Mouse (Mus musculus) megakaryocyte, adult 5-6 weeks (primary cell): ENCODE measurements around the gene Ninj2. TPM values are rescaled to one million over a fixed set of nuclear protein-coding genes. Genes with fewer than 3 reads are reported as not detected.
"Not testable (repeated sequence)": the region's sequence is repeated elsewhere in the genome, so short reads cannot be mapped to it uniquely, and the experiment has no call there.

ENCODE experiments used
- ATAC-seq: 2 replicates; pipeline ENCODE4 v1.8.0; 2016; ENCODE audit warnings: mild to moderate bottlenecking, inconsistent platforms; ENCODE audit not compliant: poor library complexity, severe bottlenecking
- total RNA-seq, 2 experiments: library from RNA; stranded (forward) in 1 of 2; stranded (reverse) in 1 of 2; fragments of 153-499, 151-499 nt in 1 of 2; fragments of 221-1000, 200-1000 nt in 1 of 2; gene quantifications; 2 replicates each; pipeline versions ENCODE4 v1.2.3 to v1.2.4; 2015 to 2017

The Ninj2 gene
- total RNA-seq (2015) (not detected in 2 replicates), total RNA-seq (2017) (not detected in 2 replicates)

DNA sequence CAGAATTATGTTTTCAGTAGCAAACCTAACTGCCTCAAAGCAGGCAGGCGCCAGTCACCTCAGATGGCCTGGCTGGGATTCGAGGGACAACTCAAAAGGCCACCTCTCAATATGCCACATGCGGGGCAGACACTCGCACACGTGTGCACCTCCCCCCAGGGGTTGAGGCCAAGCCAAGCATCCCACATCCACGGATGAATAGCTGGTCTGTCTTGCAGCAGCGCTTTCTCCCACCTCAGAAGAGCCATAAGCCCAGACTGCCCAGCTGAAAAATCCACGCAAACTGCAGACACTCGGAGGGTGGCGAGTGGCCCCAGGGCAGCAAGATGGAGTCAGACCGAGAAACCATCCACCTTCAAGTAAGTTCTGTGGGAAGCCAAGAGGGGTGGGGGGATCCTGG, at the start of gene Ninj2:
Ninj2 (plus strand) TSS at position 251 of the 400 bp plus-strand sequence.
- ATAC-seq = no peak

DNA sequence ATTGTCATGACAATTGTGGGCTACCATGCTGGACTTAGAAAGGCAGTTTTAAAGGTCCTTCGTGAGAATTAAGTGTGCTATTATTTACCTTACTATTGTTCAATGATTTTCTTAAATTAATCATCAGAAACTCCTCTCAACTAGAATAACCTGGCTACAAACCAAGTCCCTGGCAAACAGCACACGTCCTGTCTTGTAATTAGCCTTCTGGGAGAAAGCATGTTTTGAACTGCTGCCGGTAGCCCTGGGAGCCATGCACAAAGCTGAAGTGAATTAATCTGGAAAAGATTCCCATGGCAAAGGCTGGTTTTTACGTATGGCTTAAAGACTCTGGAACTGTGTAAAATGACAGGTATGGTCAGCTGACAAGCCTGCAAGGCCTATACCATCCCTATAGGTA, 47.7 kb upstream of the Ninj2 start:
- no peak for ATAC-seq

DNA sequence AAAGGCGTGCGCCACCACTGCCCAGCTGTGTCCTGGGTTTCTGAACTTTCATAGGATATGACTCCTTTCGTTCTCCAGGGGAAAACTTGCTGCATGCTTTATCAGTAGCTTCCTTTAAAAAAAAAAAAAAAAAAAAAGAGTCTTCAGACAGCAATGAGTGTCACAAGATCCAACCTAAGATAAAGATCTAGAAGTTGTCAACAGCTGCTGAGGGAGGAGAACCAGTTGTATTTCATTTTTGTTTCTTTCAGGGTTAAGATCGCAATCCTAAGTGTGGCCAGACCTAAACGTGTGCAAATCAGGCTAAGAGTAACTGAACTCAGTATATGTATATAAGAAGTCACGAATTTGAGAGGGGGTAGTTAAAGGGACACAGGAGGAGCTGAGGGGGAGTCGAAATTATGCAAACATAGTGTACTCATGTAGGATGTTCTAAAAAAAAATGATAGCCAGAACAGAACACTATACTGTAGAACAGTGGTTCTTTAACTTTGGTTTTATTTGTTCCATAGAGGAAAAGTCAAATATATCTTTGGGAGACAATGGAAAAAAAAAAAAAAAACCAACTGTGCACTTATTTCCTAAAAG, 45.4 kb upstream of the Ninj2 start:
- no peak for ATAC-seq

DNA sequence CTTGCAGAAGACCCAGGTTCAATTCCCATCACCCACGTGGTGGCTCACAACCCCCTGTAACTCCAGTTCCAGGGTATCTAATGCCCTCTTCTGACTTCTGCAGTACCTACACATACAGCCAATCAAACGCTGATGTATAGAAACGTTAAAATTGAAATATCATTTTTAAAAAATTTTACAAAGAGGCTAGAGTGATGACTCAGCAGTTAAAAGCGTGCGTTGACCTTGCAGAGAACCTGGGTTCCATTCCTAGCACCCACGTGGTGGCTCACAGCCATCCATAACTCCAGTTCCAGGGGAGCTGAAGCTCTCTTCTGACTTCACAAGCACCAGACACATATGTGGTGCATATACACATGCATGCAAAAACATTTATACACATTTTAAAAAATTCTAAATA, 38.7 kb upstream of the Ninj2 start:
- no peak for ATAC-seq

DNA sequence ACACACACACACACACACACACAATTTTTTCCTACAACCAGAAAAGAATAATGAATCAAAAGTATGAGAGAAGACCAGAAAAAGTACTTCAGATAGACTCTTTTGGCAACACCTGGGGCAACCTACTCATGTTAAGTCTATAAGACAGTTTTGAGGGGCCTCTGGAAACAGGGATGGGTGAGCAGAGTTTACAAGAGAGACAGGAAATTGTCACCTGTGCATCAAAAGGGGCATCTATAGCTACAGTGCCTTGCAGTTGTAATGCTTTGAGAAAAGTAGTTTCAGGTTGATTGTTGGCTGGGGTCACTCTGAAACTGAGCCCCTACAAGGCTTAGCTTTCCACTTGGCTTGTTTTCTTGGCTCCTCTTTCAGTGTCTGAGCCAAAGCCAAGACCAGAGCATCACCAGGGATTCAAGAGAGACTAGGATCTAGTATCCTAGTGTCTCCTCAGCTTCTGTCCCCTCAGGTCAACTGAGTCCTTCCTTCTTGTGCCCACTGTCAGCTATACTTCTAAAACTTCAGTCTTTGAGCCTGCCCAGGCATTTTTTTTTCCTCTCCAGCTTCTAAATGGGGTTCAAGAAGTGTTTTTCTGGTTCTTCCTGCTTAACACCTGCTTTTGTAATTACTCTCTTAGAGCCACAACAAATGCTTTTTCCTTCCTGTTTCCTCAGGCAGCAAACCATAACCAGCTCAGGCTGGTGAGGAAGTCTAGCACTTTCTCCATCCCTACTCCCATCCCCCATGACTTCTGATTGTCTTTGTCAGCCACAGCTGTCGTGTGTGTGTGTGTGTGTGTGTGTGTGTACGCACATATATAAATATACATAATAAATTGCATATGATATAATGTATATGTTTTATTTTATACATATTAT, 37.2 kb upstream of the Ninj2 start:
- ATAC-seq = peak; percentile 95

- no peak for ATAC-seq
These were observed 30.2 kb upstream of the Ninj2 start for GRCm38 (mm10) chr6:120062934-120063333.

- ATAC-seq = no peak
These were observed 28.5 kb upstream of the Ninj2 start for GRCm38 (mm10) chr6:120064627-120065026.

DNA sequence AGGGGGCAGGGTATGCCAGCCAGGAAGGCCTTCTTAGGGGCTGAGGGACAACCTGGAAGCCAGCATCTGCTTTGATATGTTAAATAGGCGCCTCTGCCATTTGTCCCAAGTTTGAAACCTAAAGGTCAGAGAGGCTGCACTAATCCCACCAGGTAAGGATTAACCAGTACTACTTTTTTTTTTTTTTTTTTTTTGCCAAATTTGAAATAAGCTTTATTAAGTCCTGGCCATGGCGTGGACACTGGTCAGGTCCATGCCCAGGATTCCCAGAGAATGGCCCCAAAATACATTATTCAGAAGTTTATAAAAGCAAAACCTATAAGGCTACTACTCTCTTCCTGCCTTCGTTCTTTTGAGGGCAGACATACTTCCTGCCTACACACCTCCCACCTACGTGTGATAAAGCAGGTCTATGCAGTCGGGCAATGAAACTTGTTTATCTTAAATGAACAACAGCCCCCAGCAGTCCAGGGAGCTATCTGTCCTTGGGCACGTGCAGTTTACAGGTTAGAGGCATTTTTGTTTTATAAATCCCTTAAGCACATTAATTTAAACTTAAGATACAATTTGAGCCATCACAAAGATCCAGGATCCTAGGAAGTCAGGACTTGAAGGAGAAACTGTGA, 27.5 kb upstream of the Ninj2 start:
- ATAC-seq = no peak

DNA sequence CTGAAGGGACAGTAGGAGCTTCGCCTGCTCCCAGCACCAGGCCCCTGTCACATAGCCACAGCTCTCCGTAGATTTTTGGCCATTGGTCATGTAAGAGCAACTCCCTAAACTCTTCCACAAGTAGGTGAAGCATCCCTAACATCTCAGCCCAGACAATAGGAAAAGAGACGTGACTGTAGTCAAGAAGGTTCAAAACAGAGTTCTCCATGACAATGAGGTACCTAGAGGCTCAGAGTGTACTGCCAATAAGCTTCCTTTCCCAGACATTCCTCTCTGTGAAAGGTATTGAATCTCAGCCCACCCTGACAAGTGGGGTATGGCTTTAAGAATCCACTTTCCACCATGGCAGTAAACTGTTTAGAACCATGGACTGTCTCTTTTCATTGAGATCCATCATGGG, 23.6 kb upstream of the Ninj2 start:
- ATAC-seq = no peak

DNA sequence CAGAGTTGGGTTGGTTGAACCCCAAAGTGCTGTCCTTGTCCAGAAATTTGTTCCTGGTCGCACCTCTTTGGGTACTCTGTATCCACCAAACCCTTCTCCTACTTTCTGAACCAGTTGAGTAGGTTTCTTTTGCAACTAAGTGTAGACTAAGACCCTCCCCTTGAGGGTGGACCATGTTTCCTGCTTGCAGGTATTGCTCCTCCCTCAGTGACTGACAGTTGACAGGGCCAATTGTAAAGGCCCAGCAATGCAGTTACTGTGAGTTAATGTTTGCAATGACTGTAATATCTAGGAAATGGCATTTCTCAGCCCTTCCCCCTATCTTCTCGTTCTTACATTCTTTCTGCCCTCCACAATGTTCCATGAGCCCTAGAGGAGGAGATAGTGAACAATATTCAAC, 20.5 kb upstream of the Ninj2 start:
- no peak for ATAC-seq

GRCm38 (mm10) chr6:120076619-120077450, 16.3 kb upstream of the Ninj2 start:
- ATAC-seq = 0 out of 2 replicates have a peak, but pooled peaks have one; percentile 15

DNA sequence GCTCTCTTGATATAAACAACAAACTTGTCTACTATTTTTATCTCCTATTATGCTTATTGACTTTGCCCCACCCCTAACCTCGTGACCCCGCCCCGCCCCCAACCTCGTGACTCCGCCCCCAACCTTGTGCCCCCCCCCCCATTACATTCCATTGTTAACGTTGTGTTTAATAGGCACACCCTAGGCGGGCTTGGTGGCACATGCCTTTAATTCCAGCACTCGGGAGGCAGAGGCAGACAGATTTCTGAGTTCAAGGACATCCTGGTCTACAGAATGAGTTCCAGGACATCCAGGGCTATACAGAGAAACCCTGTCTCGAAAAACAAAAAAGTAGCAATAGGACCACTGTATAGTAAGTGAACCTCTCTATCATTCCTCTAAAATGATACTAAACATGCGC, 13.6 kb upstream of the Ninj2 start:
- ATAC-seq = no peak

DNA sequence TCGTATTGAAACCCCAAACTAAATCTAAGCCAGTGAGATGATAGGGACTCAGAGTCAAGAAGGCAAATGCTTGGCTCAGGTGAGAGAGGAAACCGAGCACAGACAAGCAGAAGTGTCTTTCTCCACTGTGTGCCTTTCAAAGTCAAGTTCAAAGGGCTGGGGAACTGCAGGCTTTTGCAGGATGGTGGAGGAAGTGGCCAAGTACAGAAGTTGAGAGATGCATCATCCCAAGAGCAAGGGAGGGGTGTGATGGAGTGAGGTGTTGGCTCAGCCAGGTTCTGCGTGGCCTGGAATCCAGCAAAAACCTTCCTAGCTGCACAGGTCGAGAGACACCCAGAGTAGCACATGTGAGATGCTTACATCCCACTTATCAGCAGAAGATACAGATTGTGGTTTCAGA, 11.6 kb upstream of the Ninj2 start:
- ATAC-seq = no peak

DNA sequence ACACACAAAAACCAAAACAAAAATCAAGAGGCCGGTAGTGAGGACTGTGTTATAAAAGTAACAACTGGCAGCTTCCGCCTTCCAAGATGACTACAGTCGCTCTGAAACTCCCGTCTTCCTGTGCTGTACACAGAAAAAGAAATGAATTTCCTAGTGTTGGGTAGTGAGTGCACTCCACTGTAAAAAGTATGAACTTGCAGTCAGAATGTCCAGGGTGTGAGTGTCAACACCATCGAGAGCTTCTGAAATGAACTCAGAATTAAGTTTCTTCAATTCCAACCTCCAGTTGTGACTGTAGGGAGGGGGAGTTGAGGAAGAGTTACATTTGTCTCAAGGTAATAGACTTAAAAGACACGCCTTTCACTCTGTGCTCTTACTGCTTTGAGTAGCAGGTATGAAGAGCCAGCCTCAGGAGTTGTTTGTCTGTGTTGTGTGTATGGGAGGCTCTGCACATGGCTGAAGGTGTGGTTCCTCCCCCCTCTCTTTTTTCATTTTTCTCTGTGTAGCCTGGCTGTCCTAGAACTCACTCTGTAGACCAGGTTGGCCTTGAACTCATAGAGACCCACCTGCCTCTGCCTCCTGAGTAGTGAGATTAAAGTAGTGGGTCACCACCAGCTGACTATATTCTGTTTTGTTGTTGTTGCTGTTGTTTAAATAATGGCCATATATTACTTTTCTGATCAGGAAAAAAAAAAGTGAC, 10.7 kb upstream of the Ninj2 start:
- no peak for ATAC-seq

DNA sequence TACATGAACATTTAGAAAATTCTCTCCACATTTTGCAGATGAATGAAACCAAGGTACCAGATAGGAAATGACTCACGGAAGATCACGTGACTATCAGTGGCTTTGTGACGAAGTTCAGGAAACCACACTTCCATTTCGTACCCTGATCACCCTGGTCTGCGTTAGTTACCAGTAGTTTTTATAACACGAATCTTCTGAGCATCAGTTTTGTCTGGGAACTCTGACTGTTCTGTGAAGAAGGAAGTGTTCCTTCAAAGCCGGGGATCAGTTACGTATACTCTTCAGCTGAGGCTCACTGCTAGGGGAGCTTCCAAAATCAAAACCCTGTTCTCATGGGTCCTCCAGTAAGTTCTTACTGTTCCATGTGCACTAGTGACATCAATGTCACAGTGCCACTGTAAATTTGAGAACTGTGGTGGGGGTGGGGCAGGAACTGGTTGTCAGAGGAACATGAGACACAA, 10.2 kb upstream of the Ninj2 start:
- peak; percentile 69 for ATAC-seq

DNA sequence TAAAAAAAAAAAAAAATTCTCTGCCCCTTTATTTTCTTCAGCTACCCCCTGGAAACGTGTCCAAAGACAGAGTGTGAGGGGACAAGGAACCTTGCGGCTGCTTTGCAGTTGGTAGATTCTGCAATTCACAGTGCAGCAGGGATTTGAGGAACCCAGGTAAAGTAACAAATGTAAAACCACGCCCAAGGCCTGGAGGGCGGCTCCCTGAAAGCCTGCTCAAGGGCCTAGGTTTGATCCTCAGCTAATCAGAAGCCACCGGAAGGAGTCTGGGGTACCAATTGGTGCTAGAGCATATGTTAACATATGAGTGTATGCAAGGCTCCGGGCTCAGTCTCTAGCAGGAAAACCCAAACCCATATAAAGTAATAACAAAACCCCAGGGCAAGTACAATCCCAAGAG, 9.7 kb upstream of the Ninj2 start:
- ATAC-seq = peak; percentile 74

GRCm38 (mm10) chr6:120084983-120085382, 8.2 kb upstream of the Ninj2 start:
- ATAC-seq = 0 out of 2 replicates have a peak, but pooled peaks have one; percentile 23

DNA sequence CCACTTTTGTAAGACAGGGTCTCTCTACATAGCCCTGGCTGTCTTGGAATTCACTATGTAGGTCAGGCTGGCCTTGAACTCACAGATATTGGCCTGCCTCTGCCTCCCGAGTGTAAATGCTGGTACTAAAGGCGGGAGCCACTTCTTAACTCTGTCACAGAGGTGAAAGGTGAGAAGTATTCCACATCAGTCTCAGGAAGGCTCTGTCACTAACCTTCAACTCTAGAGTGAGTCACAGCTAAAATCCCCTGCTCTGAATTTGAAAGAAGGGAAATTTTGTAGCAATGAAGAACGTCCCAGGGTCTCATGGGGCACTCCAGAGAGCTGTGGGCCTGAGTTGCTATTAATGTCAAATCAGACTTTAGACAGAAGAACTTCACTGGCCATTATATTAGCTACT, 7.3 kb upstream of the Ninj2 start:
- no peak for ATAC-seq

DNA sequence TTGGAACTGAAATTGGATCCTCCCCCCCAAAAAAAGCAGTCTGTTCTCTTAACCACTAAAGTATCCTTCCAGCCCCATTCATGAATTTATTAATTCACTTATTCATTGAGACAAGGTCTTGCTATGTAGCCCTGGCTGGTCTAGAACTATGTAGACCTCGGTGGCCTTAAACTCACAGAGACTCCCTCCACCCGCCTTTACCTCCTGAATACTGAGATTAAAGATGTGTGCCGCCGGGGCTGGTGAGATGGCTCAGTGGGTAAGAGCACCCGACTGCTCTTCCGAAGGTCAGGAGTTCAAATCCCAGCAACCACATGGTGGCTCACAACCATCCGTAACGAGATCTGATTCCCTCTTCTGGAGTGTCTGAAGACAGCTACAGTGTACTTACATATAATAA, 6.1 kb upstream of the Ninj2 start:
- ATAC-seq = not testable (repeated sequence)

DNA sequence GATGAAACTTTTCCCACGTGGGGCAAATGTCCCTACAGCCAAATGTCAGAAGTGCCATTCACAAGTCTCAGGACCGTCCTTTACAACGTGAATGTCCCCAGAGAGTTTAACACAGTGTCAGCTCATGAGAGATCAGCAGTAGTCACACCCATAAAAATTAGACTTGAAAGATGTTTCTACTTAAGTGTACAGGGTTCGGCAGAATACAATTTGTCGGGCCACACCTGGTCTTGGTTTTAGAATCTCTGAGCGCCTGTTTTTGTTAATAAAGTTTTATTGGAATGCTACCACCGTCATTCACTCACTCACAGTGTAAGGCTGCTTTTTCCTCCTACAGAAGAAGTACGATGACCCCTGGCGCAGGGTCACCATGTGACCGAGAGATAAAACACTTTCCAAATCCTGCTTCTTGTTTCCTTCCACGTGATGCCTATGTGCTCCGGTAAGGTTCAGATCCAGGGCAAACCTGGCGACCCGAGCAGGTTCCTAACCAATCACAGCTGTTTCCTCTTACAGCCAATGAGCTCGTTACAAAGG, 2.4 kb upstream of the Ninj2 start:
- no peak for ATAC-seq
